Comparison of ENCODE assay signal across 9 mouse cellular contexts in the genomic region with DNA sequence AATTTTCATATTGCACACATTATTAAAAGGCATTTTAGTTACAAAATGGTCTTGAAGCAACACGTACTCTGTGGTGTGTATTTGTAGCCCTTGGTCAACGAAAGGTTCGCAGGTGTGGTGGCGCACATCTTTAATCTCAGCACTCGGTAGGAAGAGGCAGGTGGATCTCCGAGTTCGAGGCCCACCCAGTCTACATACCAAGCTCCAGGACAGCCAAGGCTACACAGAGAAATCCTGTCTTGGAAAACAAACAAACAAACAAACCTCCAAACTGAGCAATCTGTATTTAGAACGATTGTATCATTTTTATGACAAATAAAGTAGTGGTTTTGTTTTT. TPM values are rescaled to one million over a fixed set of nuclear protein-coding genes. Genes with fewer than 3 reads are reported as not detected.
DNase-seq lines count a peak whose midpoint lies in the region; ATAC-seq and TF ChIP-seq lines count a peak whose summit lies in the region.
"Had no signal": no experiment of that assay in that cellular context is flagged by ENCODE, and none has a peak within 500 bp of the region (broad histone marks: within the 10 kb centered on the region; RNA-seq: fewer than 3 reads in every experiment).

No protein-coding gene starts in this region.

- no peaks in the 10 kb centered on the region for H3K9me3 ChIP-seq in lung, embryonic 15.5 days
- no peaks in the 10 kb centered on the region for H3K9me3 ChIP-seq in embryonic facial prominence, embryonic 12.5 days
- H3K9me3 ChIP-seq in limb, embryonic 12.5 days = no peaks in the 10 kb centered on the region
- H3K9me3 ChIP-seq in stomach, postnatal 0 days (ENCODE audit: control insufficient read depth, low read length) = no peaks in the 10 kb centered on the region

- peak overlapping the region; percentile 94 for H3K4me3 ChIP-seq in lung, embryonic 15.5 days
- peak overlapping the region; percentile 96 for H3K4me3 ChIP-seq in embryonic facial prominence, embryonic 12.5 days
- peak overlapping the region; percentile 95 for H3K4me3 ChIP-seq in limb, embryonic 12.5 days (replicated peaks)
- H3K4me3 ChIP-seq in stomach, postnatal 0 days (ENCODE audit: low read depth, low read length) = peak overlapping the region; percentile 99

- no peak for TF ChIP-seq EP300 in stomach, postnatal 0 days (optimal IDR thresholded peaks at IDR 0.05)

- no peak for DNase-seq in lung, postnatal 4 days
- DNase-seq in stomach, postnatal 0 days (ENCODE audit: low spot score) = no peak
- no peak for DNase-seq in layer of hippocampus, postnatal 25 days (ENCODE audit: extremely low spot score in 1 of 2, low spot score in 1 of 2)
- no peak for DNase-seq in cerebellum, postnatal 36 days
- DNase-seq: spleen, adult 18-20 months had no signal

- WGBS in lung, embryonic 15.5 days = 67% methylated on average over 8 of the region's 8 CpGs
- WGBS in embryonic facial prominence, embryonic 12.5 days = 82% methylated on average over 8 of the region's 8 CpGs
- 81% methylated on average over 8 of the region's 8 CpGs for WGBS in limb, embryonic 12.5 days
- 66% methylated on average over 8 of the region's 8 CpGs for WGBS in stomach, postnatal 0 days

- TF ChIP-seq CTCF in stomach, postnatal 0 days (IDR thresholded peaks at IDR 0.05; ENCODE audit: low read depth) = no peak

- peaks cover 26% of the 10 kb centered on the region for H3K4me1 ChIP-seq in lung, embryonic 15.5 days
- H3K4me1 ChIP-seq in embryonic facial prominence, embryonic 12.5 days = peaks cover 25% of the 10 kb centered on the region
- peaks cover 36% of the 10 kb centered on the region for H3K4me1 ChIP-seq in limb, embryonic 12.5 days (replicated peaks)
- H3K4me1 ChIP-seq in stomach, postnatal 0 days (replicated peaks; ENCODE audit: control insufficient read depth, insufficient read depth) = peaks cover 6% of the 10 kb centered on the region; the same call in 1 of the 2 replicates

- peak overlapping the region; percentile 97 for H3K9ac ChIP-seq in lung, embryonic 15.5 days
- peak overlapping the region; percentile 97 for H3K9ac ChIP-seq in embryonic facial prominence, embryonic 12.5 days
- H3K9ac ChIP-seq in limb, embryonic 12.5 days (replicated peaks) = peak overlapping the region; percentile 98
- H3K9ac ChIP-seq in stomach, postnatal 0 days (ENCODE audit: low read length) = peak overlapping the region; percentile 91

- H3K27me3 ChIP-seq in lung, embryonic 15.5 days = no peaks in the 10 kb centered on the region
- H3K27me3 ChIP-seq in embryonic facial prominence, embryonic 12.5 days = no peaks in the 10 kb centered on the region
- H3K27me3 ChIP-seq in limb, embryonic 12.5 days = no peaks in the 10 kb centered on the region
- no peaks in the 10 kb centered on the region for H3K27me3 ChIP-seq in stomach, postnatal 0 days (ENCODE audit: control insufficient read depth, insufficient read depth, low read length)

- ATAC-seq in lung, embryonic 15.5 days (ENCODE audit: borderline replicate concordance, extremely low read depth, low FRiP score, low TSS enrichment) = no peak
- no peak for ATAC-seq in embryonic facial prominence, embryonic 12.5 days (ENCODE audit: insufficient number of reproducible peaks, insufficient read depth, low FRiP score, low TSS enrichment)
- ATAC-seq in limb, embryonic 12.5 days (ENCODE audit: insufficient number of reproducible peaks, insufficient read depth, low FRiP score, low TSS enrichment, low read depth) = no peak
- ATAC-seq in stomach, postnatal 0 days (ENCODE audit: low FRiP score, low TSS enrichment) = no peak
- ATAC-seq in monocyte, adult 5-6 weeks (replicated peaks; ENCODE audit: insufficient number of reproducible peaks, low FRiP score, low TSS enrichment, poor library complexity, severe bottlenecking) = no peak

- 0 out of 2 replicates have a peak, but pooled peaks cover 6% of the 10 kb centered on the region for H3K36me3 ChIP-seq in lung, embryonic 15.5 days
- H3K36me3 ChIP-seq in embryonic facial prominence, embryonic 12.5 days = no peaks in the 10 kb centered on the region
- peaks cover 6% of the 10 kb centered on the region; the same call in 1 of the 2 replicates for H3K36me3 ChIP-seq in limb, embryonic 12.5 days
- no peaks in the 10 kb centered on the region for H3K36me3 ChIP-seq in stomach, postnatal 0 days (ENCODE audit: control insufficient read depth, insufficient read depth, low read length)

- H3K4me2 ChIP-seq in lung, embryonic 15.5 days = peak overlapping the region; percentile 72
- peak overlapping the region; percentile 81 for H3K4me2 ChIP-seq in embryonic facial prominence, embryonic 12.5 days (replicated peaks)
- peak overlapping the region; percentile 78 for H3K4me2 ChIP-seq in limb, embryonic 12.5 days
- peak overlapping the region; percentile 92 for H3K4me2 ChIP-seq in stomach, postnatal 0 days (replicated peaks; ENCODE audit: low read depth)

- H3K27ac ChIP-seq in lung, embryonic 15.5 days = no peak overlapping the region
- H3K27ac ChIP-seq in embryonic facial prominence, embryonic 12.5 days = no peak overlapping the region
- peak overlapping the region; percentile 97; the same call in 1 of the 2 replicates for H3K27ac ChIP-seq in limb, embryonic 12.5 days
- H3K27ac ChIP-seq in stomach, postnatal 0 days (replicated peaks) = no peak overlapping the region

RNA-seq across cellular contexts. Expression of gene Lin9, which starts 1.2 kb away (rescaled TPM):
- 20.5 and 21.4 TPM in 2 replicates for polyA plus RNA-seq in lung, embryonic 15.5 days (2015; fragmentation: Nextera tagmentation; extraction: Ambion mirVana)
- 22.6 and 24.2 TPM in 2 replicates for polyA plus RNA-seq in embryonic facial prominence, embryonic 12.5 days (2016; fragmentation: Nextera tagmentation; extraction: Ambion mirVana)
- polyA plus RNA-seq in limb, embryonic 12.5 days (2016; fragmentation: Nextera tagmentation; extraction: Ambion mirVana) = 29.2 and 29.8 TPM in 2 replicates
- polyA plus RNA-seq in stomach, postnatal 0 days (2015; fragmentation: Nextera tagmentation; extraction: Ambion mirVana) = 5.5 and 6.4 TPM in 2 replicates
- 1 to 10 TPM; 4.6 TPM for total RNA-seq in layer of hippocampus, postnatal 25 days (2021)
- total RNA-seq in monocyte, adult 5-6 weeks (2017) = 9.1 to 17.9 TPM (median 14.8 TPM) in 3 replicates

RNA-seq across cellular contexts. Expression of gene Mixl1, which starts 54.6 kb away (rescaled TPM):
- polyA plus RNA-seq in lung, embryonic 15.5 days (2015; fragmentation: Nextera tagmentation; extraction: Ambion mirVana) = 0.20 and 0.29 TPM in 2 replicates
- 0.15 and 0.38 TPM in 2 replicates for polyA plus RNA-seq in embryonic facial prominence, embryonic 12.5 days (2016; fragmentation: Nextera tagmentation; extraction: Ambion mirVana)
- polyA plus RNA-seq in limb, embryonic 12.5 days (2016; fragmentation: Nextera tagmentation; extraction: Ambion mirVana) = 0.18 and 0.20 TPM in 2 replicates
- 0.04 and 0.05 TPM in 2 replicates for polyA plus RNA-seq in stomach, postnatal 0 days (2015; fragmentation: Nextera tagmentation; extraction: Ambion mirVana)
- total RNA-seq in layer of hippocampus, postnatal 25 days (2021) = not detected
- total RNA-seq in monocyte, adult 5-6 weeks (2017) = not detected in 3 replicates
